Mouse (Mus musculus): ENCODE measurements around the gene Apold1.

The Apold1 gene

GRCm38 (mm10) chr6:134981231-134982062 is at the start of gene Apold1:
Gene Apold1, plus strand, starts transcription at chr6:134981718.
- DNase-seq (ENCODE audit: low read depth, low spot score) = peak; percentile 44

DNA sequence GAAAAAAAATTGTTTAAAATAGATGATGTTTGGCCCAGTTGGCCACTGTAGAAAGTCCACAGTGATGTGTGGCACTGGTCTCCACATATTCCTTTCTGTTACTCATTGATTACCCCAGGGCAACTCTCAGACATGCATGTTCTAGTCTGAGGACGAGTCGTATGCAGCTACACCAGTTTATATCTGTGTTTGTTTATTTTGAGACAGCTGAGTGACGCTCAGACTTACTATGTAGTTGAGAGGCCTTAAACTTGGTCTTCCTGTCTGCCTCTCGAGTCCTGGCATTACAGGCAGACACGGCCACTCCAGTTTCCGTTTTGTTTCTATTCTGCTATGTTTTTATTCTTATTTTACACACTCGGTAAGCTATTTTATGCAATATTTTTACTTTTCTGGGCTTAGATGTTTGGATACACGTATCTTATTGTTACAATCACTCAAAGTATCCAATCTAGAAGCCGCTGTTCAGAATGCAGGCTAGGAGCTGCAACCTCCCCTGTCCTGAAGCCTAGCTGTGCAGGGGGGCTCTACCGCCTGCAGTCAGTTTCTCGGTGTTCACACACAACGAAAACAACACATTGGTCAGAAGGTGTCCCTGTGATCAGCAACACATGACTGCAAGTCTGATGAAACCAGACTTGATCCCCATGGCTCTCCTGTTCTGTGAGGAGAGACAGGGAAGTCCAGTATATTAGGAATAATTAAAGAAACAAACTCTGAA is 48.9 kb upstream of the Apold1 start:
- DNase-seq (ENCODE audit: low read depth, low spot score) = no peak

- DNase-seq (ENCODE audit: low read depth, low spot score) = no peak
These were observed 48.3 kb upstream of the Apold1 start for GRCm38 (mm10) chr6:134933207-134933558.

- no peak for DNase-seq (ENCODE audit: low read depth, low spot score)
These were observed 47.2 kb upstream of the Apold1 start for GRCm38 (mm10) chr6:134934305-134934704.

GRCm38 (mm10) chr6:134939781-134940180 is 41.7 kb upstream of the Apold1 start:
- DNase-seq (ENCODE audit: low read depth, low spot score) = no peak

DNA sequence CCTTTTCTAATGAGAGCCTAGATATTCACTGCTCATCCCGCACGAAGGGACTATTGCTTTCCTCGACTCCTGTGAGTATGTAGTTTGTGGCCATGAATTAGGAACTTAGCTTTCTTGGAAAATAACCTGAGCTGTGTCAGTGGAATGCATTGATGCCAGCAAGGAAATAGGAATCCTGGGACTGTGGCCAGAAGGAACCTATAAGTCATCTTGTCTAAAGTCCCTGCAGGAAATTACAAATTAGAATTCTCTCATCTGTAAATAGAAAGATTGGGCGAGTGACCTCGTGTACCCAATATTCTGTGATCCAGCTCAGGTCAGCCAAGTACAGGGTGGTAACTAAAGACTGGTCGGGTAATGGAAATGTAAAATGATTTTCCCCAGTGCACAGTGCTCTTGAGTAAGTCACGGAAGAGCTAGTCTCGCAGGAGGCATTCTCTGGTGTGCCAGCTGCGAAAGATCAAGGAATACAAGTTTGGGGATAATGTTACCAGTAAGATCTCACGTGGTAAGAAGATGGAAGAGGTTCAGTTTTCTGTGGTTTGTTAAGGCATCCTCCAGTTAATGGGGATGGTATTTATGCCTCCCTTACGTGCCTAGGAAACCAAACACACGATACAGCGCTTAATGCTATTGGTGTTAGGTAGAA is 37.6 kb upstream of the Apold1 start:
- DNase-seq (ENCODE audit: low read depth, low spot score) = no peak

DNA sequence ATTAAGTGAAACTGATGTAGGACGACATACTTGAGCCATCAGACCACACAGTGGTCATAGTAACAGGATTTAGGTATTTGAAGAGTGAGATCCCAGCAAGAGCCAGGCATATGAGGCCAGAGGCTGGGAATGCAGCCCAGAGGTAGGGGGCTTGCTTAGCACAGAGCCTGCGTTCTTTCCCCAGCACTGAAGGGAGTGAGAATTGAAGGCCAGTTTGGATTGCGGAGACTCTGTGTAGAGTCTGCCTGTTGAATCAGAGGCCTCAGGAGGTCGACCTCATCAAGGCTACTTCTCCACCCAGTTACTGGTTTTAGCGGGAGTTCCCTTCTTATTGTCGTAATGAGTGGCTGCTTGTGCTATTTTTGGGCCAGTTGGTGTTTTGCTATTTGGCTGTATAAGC is 35.5 kb upstream of the Apold1 start:
- DNase-seq (ENCODE audit: low read depth, low spot score) = no peak

DNA sequence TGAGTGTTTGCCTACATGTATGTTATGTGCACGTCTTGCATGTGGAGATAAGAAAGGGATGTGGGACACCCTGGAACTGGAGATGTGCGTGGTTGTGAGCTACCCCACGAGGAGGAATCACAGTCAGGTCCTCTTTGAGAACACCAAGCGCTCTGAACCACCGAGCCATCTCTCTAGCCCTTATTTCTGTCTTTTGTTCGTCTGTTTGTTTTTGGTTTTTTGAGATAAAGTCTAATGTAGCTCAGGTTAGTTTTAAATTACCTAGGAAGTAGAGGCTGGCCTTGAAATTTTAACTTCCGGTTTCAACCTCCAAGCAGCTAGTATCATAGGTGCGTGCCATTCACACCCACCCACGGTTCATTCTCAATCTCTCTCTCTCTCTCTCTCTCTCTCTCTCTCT is 34.7 kb upstream of the Apold1 start:
- no peak for DNase-seq (ENCODE audit: low read depth, low spot score)

GRCm38 (mm10) chr6:134947311-134948087 is 34.0 kb upstream of the Apold1 start:
- peak; percentile 57 for DNase-seq (ENCODE audit: low read depth, low spot score)

DNA sequence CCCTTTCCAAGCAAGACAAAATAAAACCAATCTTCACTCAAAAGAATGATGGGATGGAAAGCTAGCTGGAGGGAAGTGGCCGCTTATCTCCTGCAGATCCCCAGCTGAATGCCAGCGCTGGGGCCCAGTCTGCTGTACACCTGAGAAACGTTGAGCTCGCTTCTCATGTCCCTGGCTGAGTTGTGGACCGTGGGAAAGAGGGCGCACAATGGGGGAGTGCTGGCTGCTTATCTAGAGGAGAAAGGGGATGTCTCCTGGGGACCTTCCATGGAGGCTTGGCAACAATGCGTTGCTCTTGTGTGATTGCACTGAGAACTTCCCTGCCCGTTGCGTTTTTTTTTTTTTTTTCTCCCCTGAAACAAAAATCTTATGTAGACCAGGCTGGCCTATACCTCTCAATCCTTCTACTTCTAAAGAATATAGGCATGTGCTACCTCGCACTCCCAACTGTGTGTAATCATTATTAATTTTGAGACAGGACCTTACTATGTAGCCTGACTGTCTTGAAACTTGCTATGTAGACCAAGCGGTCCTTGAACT is 32.9 kb upstream of the Apold1 start:
- no peak for DNase-seq (ENCODE audit: low read depth, low spot score)

DNA sequence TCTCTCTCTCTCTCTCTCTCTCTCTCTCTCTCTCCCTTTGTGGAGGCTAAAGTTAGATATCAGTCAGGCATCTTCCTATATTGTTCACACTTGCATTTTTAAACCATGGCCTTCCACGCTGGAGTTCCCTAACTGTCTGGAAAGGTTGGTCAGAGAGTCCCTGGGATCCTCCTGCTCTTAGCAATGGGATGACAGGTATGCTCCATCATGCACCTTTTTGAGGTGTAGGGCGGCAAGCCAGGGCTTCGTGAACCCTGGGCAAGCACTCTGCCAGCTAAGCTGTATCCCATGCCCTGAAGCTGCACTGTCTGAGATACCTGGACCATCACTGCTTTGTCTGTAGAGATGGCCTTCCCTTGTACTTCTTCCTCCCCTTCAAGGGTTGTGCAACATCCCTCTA is 32.3 kb upstream of the Apold1 start:
- no peak for DNase-seq (ENCODE audit: low read depth, low spot score)

DNA sequence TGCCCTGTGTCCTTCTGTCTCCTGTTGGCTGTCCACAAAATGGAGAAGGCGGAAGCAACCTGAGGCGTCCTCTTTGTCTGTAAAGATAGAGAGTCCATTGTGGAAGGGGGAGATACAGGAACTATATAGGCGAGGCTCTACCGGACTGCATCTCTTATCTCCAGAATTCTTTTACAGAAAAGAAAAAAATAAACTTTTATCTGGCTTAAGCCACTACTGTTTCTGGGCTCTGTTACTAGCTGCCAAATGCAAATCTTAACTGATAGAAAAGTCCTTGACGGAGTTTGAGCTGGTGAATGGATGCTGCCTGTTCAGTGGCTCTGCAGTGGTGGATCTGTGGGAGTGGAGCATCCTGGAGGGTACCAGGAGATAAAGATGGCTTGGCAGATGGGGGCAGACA is 30.2 kb upstream of the Apold1 start:
- no peak for DNase-seq (ENCODE audit: low read depth, low spot score)

DNA sequence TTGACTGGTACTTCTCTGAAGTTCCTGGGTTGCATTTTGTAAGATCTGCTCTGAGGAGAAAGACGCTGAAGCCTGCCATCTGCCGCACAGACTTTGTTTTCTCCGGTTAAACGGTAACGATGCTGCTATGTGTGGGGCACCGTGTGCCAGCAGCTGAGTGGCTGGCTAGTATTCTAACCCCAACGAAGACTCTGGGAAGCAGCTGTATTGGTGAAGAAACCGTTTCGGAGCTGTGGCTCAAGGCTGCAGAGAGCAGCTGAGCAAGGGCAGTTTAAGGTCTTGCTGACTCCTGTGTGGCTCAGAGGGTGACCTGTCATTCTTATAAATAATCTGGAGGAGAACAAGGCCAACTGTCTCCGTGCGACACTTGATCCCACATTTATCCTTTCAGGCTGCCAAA is 27.5 kb upstream of the Apold1 start:
- DNase-seq (ENCODE audit: low read depth, low spot score) = peak; percentile 41

GRCm38 (mm10) chr6:134956388-134956787 is 25.1 kb upstream of the Apold1 start:
- DNase-seq (ENCODE audit: low read depth, low spot score) = no peak

GRCm38 (mm10) chr6:134961286-134961685 is 20.2 kb upstream of the Apold1 start:
- no peak for DNase-seq (ENCODE audit: low read depth, low spot score)

DNA sequence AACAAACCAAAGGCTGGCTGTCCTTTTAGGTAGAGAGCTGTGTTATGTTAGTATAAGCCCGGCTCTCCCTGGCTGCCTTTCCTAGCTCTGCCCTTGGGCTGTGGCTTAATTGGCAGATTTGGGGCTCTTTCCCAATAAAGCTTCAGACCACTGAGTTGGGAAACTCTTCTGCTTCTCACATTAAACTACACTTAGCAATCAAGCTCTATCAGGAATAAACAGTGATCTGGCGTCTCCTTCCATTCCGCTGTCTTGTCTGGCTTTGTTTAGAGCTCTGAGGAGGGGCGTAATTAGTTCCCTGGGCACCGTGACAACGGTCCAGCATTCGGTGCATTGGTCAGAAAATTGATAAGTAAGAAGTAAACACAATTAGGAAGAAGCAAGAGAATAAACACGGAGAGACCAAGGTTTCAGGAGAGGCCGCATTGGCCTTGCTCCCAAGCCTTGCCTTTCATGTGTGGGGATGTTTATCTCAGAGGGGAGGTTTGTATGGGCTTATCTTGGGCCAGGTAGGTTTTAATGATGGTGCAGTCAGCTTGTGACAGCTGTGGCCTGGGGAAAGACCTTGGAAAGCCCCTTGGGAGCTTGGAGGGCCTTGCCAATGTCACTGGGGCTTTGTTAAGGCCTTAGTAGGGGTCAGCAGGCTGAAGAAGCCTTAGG is 19.5 kb upstream of the Apold1 start:
- DNase-seq (ENCODE audit: low read depth, low spot score) = no peak

- DNase-seq (ENCODE audit: low read depth, low spot score) = no peak
These were observed 19.0 kb upstream of the Apold1 start for GRCm38 (mm10) chr6:134962518-134962893.

DNA sequence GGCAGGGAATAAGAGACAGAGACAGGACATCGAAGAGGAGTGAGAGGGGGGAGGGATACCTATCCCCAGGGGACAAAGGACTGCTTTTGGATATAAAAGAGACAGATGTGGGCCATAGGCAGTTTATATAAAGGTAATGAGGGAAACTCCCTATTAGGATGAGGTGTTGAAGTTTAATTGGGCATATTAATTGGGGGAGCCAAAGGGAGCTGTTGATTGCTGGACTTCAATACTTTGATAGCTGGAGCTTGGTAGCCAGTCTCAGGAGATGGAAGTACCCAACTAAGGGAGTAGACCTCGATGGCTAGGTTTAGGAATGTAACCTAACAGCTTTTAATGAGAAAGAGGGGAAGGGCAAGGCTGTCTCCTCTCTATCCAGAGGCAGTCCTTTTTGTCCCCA is 17.6 kb upstream of the Apold1 start:
- DNase-seq (ENCODE audit: low read depth, low spot score) = no peak

DNA sequence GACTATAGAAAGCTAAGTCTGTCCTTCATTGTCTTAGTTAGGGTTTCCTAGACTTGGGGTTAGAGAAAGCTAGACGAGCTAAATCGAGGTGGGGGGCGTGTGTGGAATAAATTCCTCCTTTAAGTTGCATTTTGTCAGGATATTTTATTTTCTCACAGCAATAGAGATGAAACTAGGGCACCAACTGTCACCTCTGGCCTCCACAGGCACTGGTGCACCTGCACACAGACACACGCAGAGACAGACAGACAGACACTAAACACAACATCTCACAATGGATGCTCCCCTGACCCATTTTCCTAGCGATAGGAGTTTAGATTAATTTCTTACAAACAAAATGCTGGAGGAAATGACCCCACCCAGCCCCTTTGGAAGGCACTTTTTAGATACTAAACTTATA is 14.8 kb upstream of the Apold1 start:
- no peak for DNase-seq (ENCODE audit: low read depth, low spot score)

DNA sequence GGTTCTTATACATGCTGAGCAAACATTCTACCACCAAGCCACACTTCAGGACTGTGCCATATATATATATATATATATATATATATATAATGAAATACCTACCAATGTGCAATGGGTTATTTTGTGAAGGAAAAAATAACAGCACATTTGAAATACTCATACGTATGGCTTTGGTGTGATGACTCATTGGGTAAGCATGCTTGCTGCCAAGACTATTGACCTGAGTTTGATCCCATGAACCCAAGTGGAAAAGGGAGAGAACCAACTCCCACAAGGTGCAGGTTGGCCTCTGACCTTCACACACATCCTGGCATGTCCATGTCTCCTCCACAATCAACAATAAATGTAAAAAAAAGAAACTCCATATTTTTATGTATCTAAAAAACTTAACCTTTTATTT is 13.2 kb upstream of the Apold1 start:
- no peak for DNase-seq (ENCODE audit: low read depth, low spot score)

- no peak for DNase-seq (ENCODE audit: low read depth, low spot score)
These were observed 12.0 kb upstream of the Apold1 start for GRCm38 (mm10) chr6:134969498-134969897.

All from mesoderm, embryonic 11.5 days (tissue).